In genomic region chr14:75501501-75501990, GRCm38 (mm10) we compare ENCODE assay signal across 23 mouse cellular contexts. TPM values are rescaled to one million over a fixed set of nuclear protein-coding genes. Genes with fewer than 3 reads are reported as not detected.
A peak's percentile ranks its signal among the peaks of the same experiment; 100 is the strongest.
DNase-seq lines count a peak whose midpoint lies in the region; ATAC-seq and TF ChIP-seq lines count a peak whose summit lies in the region.
"Had no signal": no experiment of that assay in that cellular context is flagged by ENCODE, and none has a peak within 500 bp of the region (broad histone marks: within the 10 kb centered on the region; RNA-seq: fewer than 3 reads in every experiment).

No protein-coding gene starts in this region.

- no peak overlapping the region for H3K4me3 ChIP-seq in hindbrain, embryonic 10.5 days
- no peak overlapping the region for H3K4me3 ChIP-seq in hindbrain, embryonic 14.5 days (replicated peaks; ENCODE audit: low read length)
- no peak overlapping the region for H3K4me3 ChIP-seq in kidney, embryonic 16.5 days (ENCODE audit: low read length)
- no peak overlapping the region for H3K4me3 ChIP-seq in kidney, adult 2 months (ENCODE audit: insufficient read depth, low read depth, low read length)
- no peak overlapping the region for H3K4me3 ChIP-seq in neural tube, embryonic 11.5 days (ENCODE audit: low read depth, low read length)
- H3K4me3 ChIP-seq: embryonic facial prominence, embryonic 12.5 days; forebrain, embryonic 15.5 days; heart, embryonic 13.5 days; hindbrain, embryonic 15.5 days had no signal

- peaks cover 47% of the 10 kb centered on the region for H3K4me1 ChIP-seq in hindbrain, embryonic 10.5 days (replicated peaks)
- H3K4me1 ChIP-seq in hindbrain, embryonic 14.5 days (replicated peaks; ENCODE audit: control insufficient read depth, insufficient read depth, low read length) = peaks cover 8% of the 10 kb centered on the region
- peaks cover 11% of the 10 kb centered on the region for H3K4me1 ChIP-seq in kidney, embryonic 16.5 days (ENCODE audit: insufficient read depth, low read length)
- H3K4me1 ChIP-seq in kidney, adult 2 months (ENCODE audit: control insufficient read depth, insufficient read depth, low read length) = no peaks in the 10 kb centered on the region
- peaks cover 5% of the 10 kb centered on the region; the same call in 1 of the 2 replicates for H3K4me1 ChIP-seq in neural tube, embryonic 11.5 days (ENCODE audit: control insufficient read depth, insufficient read depth, low read length)
- H3K4me1 ChIP-seq: embryonic facial prominence, embryonic 12.5 days had no signal

- no peaks in the 10 kb centered on the region for H3K36me3 ChIP-seq in hindbrain, embryonic 10.5 days
- H3K36me3 ChIP-seq in hindbrain, embryonic 14.5 days (replicated peaks; ENCODE audit: control insufficient read depth, insufficient read depth) = no peaks in the 10 kb centered on the region
- H3K36me3 ChIP-seq in kidney, embryonic 16.5 days (ENCODE audit: insufficient read depth, low read length) = no peaks in the 10 kb centered on the region
- no peaks in the 10 kb centered on the region for H3K36me3 ChIP-seq in kidney, adult 2 months (ENCODE audit: control insufficient read depth, insufficient read depth, low read length)
- no peaks in the 10 kb centered on the region for H3K36me3 ChIP-seq in neural tube, embryonic 11.5 days (ENCODE audit: control insufficient read depth, insufficient read depth, low read length)
- H3K36me3 ChIP-seq: embryonic facial prominence, embryonic 12.5 days; G1E; heart, embryonic 13.5 days; hindbrain, embryonic 15.5 days had no signal

- H3K27me3 ChIP-seq in hindbrain, embryonic 10.5 days (ENCODE audit: insufficient read depth, poor library complexity, severe bottlenecking) = peaks cover 21% of the 10 kb centered on the region; the same call in 1 of the 2 replicates
- no peaks in the 10 kb centered on the region for H3K27me3 ChIP-seq in hindbrain, embryonic 14.5 days (ENCODE audit: control insufficient read depth, insufficient read depth, low read length)
- H3K27me3 ChIP-seq in kidney, embryonic 16.5 days (ENCODE audit: insufficient read depth, low read length) = no peaks in the 10 kb centered on the region
- H3K27me3 ChIP-seq in kidney, adult 2 months (replicated peaks; ENCODE audit: control insufficient read depth, insufficient read depth, low read length) = no peaks in the 10 kb centered on the region
- H3K27me3 ChIP-seq in neural tube, embryonic 11.5 days (ENCODE audit: control insufficient read depth, insufficient read depth, low read length) = no peaks in the 10 kb centered on the region
- H3K27me3 ChIP-seq: embryonic facial prominence, embryonic 12.5 days; forebrain, embryonic 15.5 days; hindbrain, embryonic 15.5 days had no signal

- ATAC-seq in hindbrain, embryonic 14.5 days (ENCODE audit: low FRiP score) = no peak
- ATAC-seq in kidney, embryonic 16.5 days (ENCODE audit: low FRiP score, low TSS enrichment) = peak; percentile 79; the same call in 1 of the 2 replicates
- peak; percentile 48; the same call in 1 of the 2 replicates for ATAC-seq in neural tube, embryonic 11.5 days (ENCODE audit: insufficient read depth, low FRiP score, low TSS enrichment)
- ATAC-seq: CD4-positive, CD25-positive, alpha-beta regulatory T cell, adult 4 months; forebrain, embryonic 15.5 days had no signal

- TF ChIP-seq CTCF in kidney, adult 2 months (conservative IDR thresholded peaks at IDR 0.05; ENCODE audit: insufficient read depth, insufficient read length, low read depth, low read length) = no peak

- peak overlapping the region; percentile 73 for H3K27ac ChIP-seq in hindbrain, embryonic 10.5 days
- H3K27ac ChIP-seq in hindbrain, embryonic 14.5 days = no peak overlapping the region
- no peak overlapping the region for H3K27ac ChIP-seq in kidney, embryonic 16.5 days (ENCODE audit: low read length)
- no peak overlapping the region for H3K27ac ChIP-seq in kidney, adult 2 months (ENCODE audit: insufficient read depth, low read depth, low read length)
- no peak overlapping the region for H3K27ac ChIP-seq in neural tube, embryonic 11.5 days (ENCODE audit: low read depth, low read length)
- H3K27ac ChIP-seq: embryonic facial prominence, embryonic 12.5 days; forebrain, embryonic 15.5 days; heart, embryonic 13.5 days; hindbrain, embryonic 15.5 days had no signal

- H3K4me2 ChIP-seq in hindbrain, embryonic 14.5 days (replicated peaks) = no peak overlapping the region
- no peak overlapping the region for H3K4me2 ChIP-seq in kidney, embryonic 16.5 days (replicated peaks; ENCODE audit: low read depth, low read length)
- H3K4me2 ChIP-seq in neural tube, embryonic 11.5 days (ENCODE audit: low read depth) = no peak overlapping the region
- H3K4me2 ChIP-seq: embryonic facial prominence, embryonic 12.5 days; forebrain, embryonic 15.5 days; heart, embryonic 13.5 days; hindbrain, embryonic 15.5 days had no signal

- no peak overlapping the region for H3K9ac ChIP-seq in hindbrain, embryonic 14.5 days
- H3K9ac ChIP-seq in kidney, embryonic 16.5 days (replicated peaks; ENCODE audit: low read length) = no peak overlapping the region
- no peak overlapping the region for H3K9ac ChIP-seq in neural tube, embryonic 11.5 days (ENCODE audit: low read length)
- H3K9ac ChIP-seq: embryonic facial prominence, embryonic 12.5 days; forebrain, embryonic 15.5 days; heart, embryonic 13.5 days; hindbrain, embryonic 15.5 days had no signal

- no peak for TF ChIP-seq POLR2A in kidney, adult 2 months (IDR thresholded peaks at IDR 0.05; ENCODE audit: low read depth, low read length)

- peak; percentile 42 for DNase-seq in hindbrain, embryonic 10.5 days (ENCODE audit: low spot score)
- no peak for DNase-seq in hindbrain, embryonic 14.5 days (ENCODE audit: low spot score)
- no peak for DNase-seq in kidney, adult 2 months
- no peak for DNase-seq in neural tube, embryonic 11.5 days (ENCODE audit: low spot score)
- DNase-seq in neural tube, embryonic 10.5 days (ENCODE audit: extremely low spot score, low spot score) = no peak
- peak; percentile 63 for DNase-seq in mesoderm, embryonic 11.5 days (ENCODE audit: low read depth, low spot score)
- DNase-seq in c-Kit-positive CD71-positive TER-119-positive erythroid progenitor cells, embryonic 14.5 days (ENCODE audit: low spot score) = no peak
- DNase-seq: adrenal gland, adult 8-10 months; B cell, adult 2 months; cerebellum, adult 11-12 months; cerebellum, adult 9-10 months; cerebellum, postnatal 25 days; gastrocnemius, postnatal 36 days; heart, adult 11 months; heart, postnatal 36 days had no signal

- H3K9me3 ChIP-seq in hindbrain, embryonic 10.5 days = 0 out of 2 replicates have a peak, but pooled peaks cover 3% of the 10 kb centered on the region
- no peaks in the 10 kb centered on the region for H3K9me3 ChIP-seq in hindbrain, embryonic 14.5 days (ENCODE audit: control insufficient read depth, low read length)
- no peaks in the 10 kb centered on the region; the same call in 1 of the 2 replicates for H3K9me3 ChIP-seq in kidney, embryonic 16.5 days (ENCODE audit: low read length)
- no peaks in the 10 kb centered on the region for H3K9me3 ChIP-seq in neural tube, embryonic 11.5 days (ENCODE audit: control insufficient read depth, low read length)
- H3K9me3 ChIP-seq: embryonic facial prominence, embryonic 12.5 days; forebrain, embryonic 15.5 days; G1E; heart, embryonic 13.5 days; hindbrain, embryonic 15.5 days had no signal

- WGBS in hindbrain, embryonic 10.5 days = 21% methylated on average over 3 of the region's 3 CpGs
- WGBS in hindbrain, embryonic 14.5 days = 14% methylated on average over 3 of the region's 3 CpGs
- 7% methylated on average over 3 of the region's 3 CpGs for WGBS in kidney, embryonic 16.5 days
- WGBS in kidney, adult 2 months = 42% methylated on average over 3 of the region's 3 CpGs
- 14% methylated on average over 3 of the region's 3 CpGs for WGBS in neural tube, embryonic 11.5 days

RNA-seq across cellular contexts. Expression of gene Siah3, which starts 45.8 kb away (rescaled TPM):
- 0.34 and 1.2 TPM in 2 replicates for polyA plus RNA-seq in hindbrain, embryonic 10.5 days (2016; fragmentation: Nextera tagmentation; extraction: Ambion mirVana)
- polyA plus RNA-seq in hindbrain, embryonic 14.5 days (2014; fragmentation: Nextera tagmentation; extraction: Ambion mirVana) = 7.7 and 9.1 TPM in 2 replicates
- polyA plus RNA-seq in kidney, embryonic 16.5 days (2015; fragmentation: Nextera tagmentation; extraction: Ambion mirVana) = 0.07 and 0.21 TPM in 2 replicates
- polyA plus RNA-seq in kidney, adult 2 months (2012; rRNA removed) = not detected in 2 replicates
- 4.7 and 6.3 TPM in 2 replicates for polyA plus RNA-seq in neural tube, embryonic 11.5 days (2014; fragmentation: Nextera tagmentation; extraction: Ambion mirVana)
- polyA plus RNA-seq: G1E; heart, embryonic 13.5 days; heart, postnatal 0 days had no signal

Comparison
In these comparisons a context has a peak if more than half of its experiments do, and no peak if none do; other contexts are left out.
1. DNase-seq: peak in hindbrain, embryonic 10.5 days (single experiment) and mesoderm, embryonic 11.5 days (single experiment); none in hindbrain, embryonic 14.5 days (single experiment), kidney, adult 2 months (single experiment), neural tube, embryonic 11.5 days (single experiment), neural tube, embryonic 10.5 days (single experiment) and c-Kit-positive CD71-positive TER-119-positive erythroid progenitor cells, embryonic 14.5 days (single experiment).